Mouse (Mus musculus): ENCODE measurements around the gene Tyrp1. TPM values are rescaled to one million over a fixed set of nuclear protein-coding genes. Genes with fewer than 3 reads are reported as not detected.

The Tyrp1 gene
- polyA plus RNA-seq, 1 experiment from 2014 or later, result 0.22 TPM

- Histone ChIP-seq H3K27ac (ENCODE audit: low read depth, low read length) (no peak overlapping the region), H3K27me3 (replicated peaks; ENCODE audit: control insufficient read depth, insufficient read depth, low read length) (no peaks in the 10 kb centered on the region), H3K36me3 (ENCODE audit: control insufficient read depth, insufficient read depth, low read length) (no peaks in the 10 kb centered on the region), H3K9ac (ENCODE audit: low read length) (no peak overlapping the region), H3K9me3 (replicated peaks; ENCODE audit: control insufficient read depth, low read length) (no peaks in the 10 kb centered on the region), H3K4me3 (ENCODE audit: low read depth, low read length) (no peak overlapping the region), H3K4me2 (ENCODE audit: low read length) (no peak overlapping the region), H3K4me1 (ENCODE audit: control insufficient read depth, insufficient read depth, low read length) (no peaks in the 10 kb centered on the region)
- WGBS, result 75% methylated on average over 7 of the region's 7 CpGs
- no peak for DNase-seq (ENCODE audit: low spot score)
- peak; percentile 40; the same call in 1 of the 2 replicates for ATAC-seq
These were observed 18.9 kb downstream of the Tyrp1 start for GRCm38 (mm10) chr4:80852590-80853425.

- Histone ChIP-seq H3K4me1 (ENCODE audit: control insufficient read depth, insufficient read depth, low read length) (no peaks in the 10 kb centered on the region), H3K9ac (ENCODE audit: low read length) (no peak overlapping the region), H3K4me3 (ENCODE audit: low read depth, low read length) (no peak overlapping the region), H3K27me3 (replicated peaks; ENCODE audit: control insufficient read depth, insufficient read depth, low read length) (no peaks in the 10 kb centered on the region), H3K4me2 (ENCODE audit: low read length) (no peak overlapping the region), H3K27ac (ENCODE audit: low read depth, low read length) (no peak overlapping the region), H3K36me3 (ENCODE audit: control insufficient read depth, insufficient read depth, low read length) (no peaks in the 10 kb centered on the region), H3K9me3 (replicated peaks; ENCODE audit: control insufficient read depth, low read length) (no peaks in the 10 kb centered on the region)
- ATAC-seq, result no peak
- no peak for DNase-seq (ENCODE audit: low spot score)
- WGBS, result 75% methylated on average over 9 of the region's 9 CpGs
These were observed 21.6 kb downstream of the Tyrp1 start for GRCm38 (mm10) chr4:80855495-80855894.

- 73% methylated on average over 9 of the region's 9 CpGs for WGBS
- DNase-seq (ENCODE audit: low spot score), result peak; percentile 48
These were observed 29.0 kb downstream of the Tyrp1 start for GRCm38 (mm10) chr4:80862962-80863361.

GRCm38 (mm10) chr4:80863906-80864305, 30.0 kb downstream of the Tyrp1 start:
- Histone ChIP-seq H3K9ac (ENCODE audit: low read length) (no peak overlapping the region), H3K4me3 (ENCODE audit: low read depth, low read length) (no peak overlapping the region), H3K27ac (ENCODE audit: low read depth, low read length) (no peak overlapping the region), H3K36me3 (ENCODE audit: control insufficient read depth, insufficient read depth, low read length) (no peaks in the 10 kb centered on the region), H3K9me3 (replicated peaks; ENCODE audit: control insufficient read depth, low read length) (no peaks in the 10 kb centered on the region), H3K4me2 (ENCODE audit: low read length) (no peak overlapping the region), H3K4me1 (ENCODE audit: control insufficient read depth, insufficient read depth, low read length) (no peaks in the 10 kb centered on the region), H3K27me3 (replicated peaks; ENCODE audit: control insufficient read depth, insufficient read depth, low read length) (no peaks in the 10 kb centered on the region)
- DNase-seq (ENCODE audit: low spot score), result no peak
- 68% methylated on average over 7 of the region's 7 CpGs for whole genome bisulfite sequencing
- no peak for ATAC-seq

More at GRCm38 (mm10) chr4:80862962-80863361, 29.0 kb downstream of the Tyrp1 start:
- no peak for ATAC-seq
- H3K27ac ChIP-seq (ENCODE audit: low read depth, low read length), result no peak overlapping the region
- no peaks in the 10 kb centered on the region for H3K27me3 ChIP-seq (replicated peaks; ENCODE audit: control insufficient read depth, insufficient read depth, low read length)
- no peak overlapping the region for H3K4me2 ChIP-seq (ENCODE audit: low read length)
- no peaks in the 10 kb centered on the region for H3K36me3 ChIP-seq (ENCODE audit: control insufficient read depth, insufficient read depth, low read length)
- H3K9me3 ChIP-seq (replicated peaks; ENCODE audit: control insufficient read depth, low read length), result no peaks in the 10 kb centered on the region
- no peak overlapping the region for H3K9ac ChIP-seq (ENCODE audit: low read length)
- no peak overlapping the region for H3K4me3 ChIP-seq (ENCODE audit: low read depth, low read length)
- H3K4me1 ChIP-seq (ENCODE audit: control insufficient read depth, insufficient read depth, low read length), result no peaks in the 10 kb centered on the region

GRCm38 (mm10) chr4:80864511-80864922, 30.6 kb downstream of the Tyrp1 start:
- H3K36me3 ChIP-seq (ENCODE audit: control insufficient read depth, insufficient read depth, low read length), result no peaks in the 10 kb centered on the region
- ATAC-seq, result peak; percentile 90
- no peaks in the 10 kb centered on the region for H3K9me3 ChIP-seq (replicated peaks; ENCODE audit: control insufficient read depth, low read length)
- peak overlapping the region; percentile 35; the same call in 1 of the 2 replicates for H3K27ac ChIP-seq (ENCODE audit: low read depth, low read length)
- no peaks in the 10 kb centered on the region for H3K27me3 ChIP-seq (replicated peaks; ENCODE audit: control insufficient read depth, insufficient read depth, low read length)
- WGBS, result under 1% methylated on average over 17 of the region's 17 CpGs
- H3K4me3 ChIP-seq (ENCODE audit: low read depth, low read length), result peak overlapping the region; percentile 18
- H3K4me2 ChIP-seq (ENCODE audit: low read length), result peak overlapping the region; percentile 57
- DNase-seq (ENCODE audit: low spot score), result peak; percentile 90
- H3K4me1 ChIP-seq (ENCODE audit: control insufficient read depth, insufficient read depth, low read length), result no peaks in the 10 kb centered on the region
- peak overlapping the region; percentile 42 for H3K9ac ChIP-seq (ENCODE audit: low read length)

GRCm38 (mm10) chr4:80866065-80866464, 32.1 kb downstream of the Tyrp1 start:
- ATAC-seq (peak; percentile 69), DNase-seq (ENCODE audit: low spot score) (peak; percentile 82)
- H3K4me3 ChIP-seq (ENCODE audit: low read depth, low read length), result no peak overlapping the region

GRCm38 (mm10) chr4:80869598-80869997, 35.7 kb downstream of the Tyrp1 start:
- no peaks in the 10 kb centered on the region for H3K36me3 ChIP-seq (ENCODE audit: control insufficient read depth, insufficient read depth, low read length)
- no peak overlapping the region for H3K4me2 ChIP-seq (ENCODE audit: low read length)
- no peak for DNase-seq (ENCODE audit: low spot score)
- no peaks in the 10 kb centered on the region for H3K4me1 ChIP-seq (ENCODE audit: control insufficient read depth, insufficient read depth, low read length)
- H3K4me3 ChIP-seq (ENCODE audit: low read depth, low read length), result no peak overlapping the region
- no peak overlapping the region for H3K27ac ChIP-seq (ENCODE audit: low read depth, low read length)
- no peaks in the 10 kb centered on the region for H3K9me3 ChIP-seq (replicated peaks; ENCODE audit: control insufficient read depth, low read length)
- H3K27me3 ChIP-seq (replicated peaks; ENCODE audit: control insufficient read depth, insufficient read depth, low read length), result no peaks in the 10 kb centered on the region
- WGBS, result 58% methylated on average over 2 of the region's 2 CpGs
- no peak for ATAC-seq
- no peak overlapping the region for H3K9ac ChIP-seq (ENCODE audit: low read length)

More at GRCm38 (mm10) chr4:80866065-80866464, 32.1 kb downstream of the Tyrp1 start:
- Histone ChIP-seq H3K27me3 (replicated peaks; ENCODE audit: control insufficient read depth, insufficient read depth, low read length) (no peaks in the 10 kb centered on the region), H3K9ac (ENCODE audit: low read length) (no peak overlapping the region), H3K36me3 (ENCODE audit: control insufficient read depth, insufficient read depth, low read length) (no peaks in the 10 kb centered on the region), H3K27ac (ENCODE audit: low read depth, low read length) (no peak overlapping the region), H3K4me1 (ENCODE audit: control insufficient read depth, insufficient read depth, low read length) (no peaks in the 10 kb centered on the region), H3K9me3 (replicated peaks; ENCODE audit: control insufficient read depth, low read length) (no peaks in the 10 kb centered on the region), H3K4me2 (ENCODE audit: low read length) (no peak overlapping the region)
- WGBS, result 24% methylated on average over 5 of the region's 5 CpGs

- DNase-seq (ENCODE audit: low spot score) (peak; percentile 71), ATAC-seq (peak; percentile 26; the same call in 1 of the 2 replicates)
- Histone ChIP-seq H3K36me3 (ENCODE audit: control insufficient read depth, insufficient read depth, low read length) (no peaks in the 10 kb centered on the region), H3K9me3 (replicated peaks; ENCODE audit: control insufficient read depth, low read length) (no peaks in the 10 kb centered on the region), H3K9ac (ENCODE audit: low read length) (no peak overlapping the region), H3K27ac (ENCODE audit: low read depth, low read length) (no peak overlapping the region), H3K27me3 (replicated peaks; ENCODE audit: control insufficient read depth, insufficient read depth, low read length) (no peaks in the 10 kb centered on the region), H3K4me2 (ENCODE audit: low read length) (no peak overlapping the region), H3K4me1 (ENCODE audit: control insufficient read depth, insufficient read depth, low read length) (no peaks in the 10 kb centered on the region), H3K4me3 (ENCODE audit: low read depth, low read length) (no peak overlapping the region)
- WGBS, result 38% methylated on average over 6 of the region's 6 CpGs
These were observed 39.1 kb downstream of the Tyrp1 start for GRCm38 (mm10) chr4:80872847-80873644.
